Mouse (Mus musculus): ENCODE data around the gene Chaf1a. TPM values are rescaled to one million over a fixed set of nuclear protein-coding genes. Genes with fewer than 3 reads are reported as not detected.

The Chaf1a gene
- polyA plus RNA-seq, 1 experiment from 2014 or later = 25.0 TPM

DNA sequence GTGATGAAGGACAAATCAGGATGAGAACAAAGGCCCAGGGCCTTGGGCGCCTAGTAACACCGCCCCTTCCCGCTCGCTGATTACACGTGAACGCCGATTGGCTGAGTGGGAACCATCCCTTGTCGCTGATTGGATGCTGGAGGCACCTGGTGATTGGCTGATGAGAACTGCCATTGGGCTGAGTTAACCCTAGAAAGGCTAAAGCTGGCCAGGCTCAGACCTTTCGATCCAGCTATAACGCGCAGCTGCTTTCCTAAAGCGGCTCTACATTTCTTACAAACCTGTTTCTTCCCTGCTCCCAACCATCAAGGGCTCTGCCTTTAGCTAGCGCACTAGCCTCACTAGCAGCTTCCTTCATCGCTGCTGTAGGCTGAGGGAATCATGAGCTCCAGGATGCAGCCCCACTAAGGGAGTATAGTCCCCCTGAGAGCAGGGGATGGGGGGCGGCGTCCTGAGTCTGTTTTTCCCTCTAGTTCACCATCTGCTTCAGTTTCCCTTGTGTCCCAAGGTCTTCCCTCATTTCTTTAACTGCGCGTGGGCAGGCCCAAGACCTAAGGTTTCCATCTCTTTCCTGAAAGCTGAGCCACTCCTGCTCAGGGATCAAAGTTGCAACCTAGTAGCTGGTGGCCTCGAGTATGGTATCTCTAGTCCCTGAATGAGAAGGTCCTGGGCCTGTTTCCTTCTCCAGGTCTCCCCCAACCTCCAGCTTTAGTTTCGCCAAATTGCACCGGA is 31.7 kb upstream of the Chaf1a start:
- Histone ChIP-seq H3K27me3 (ENCODE audit: control insufficient read depth, insufficient read depth, low read length) (0 out of 2 replicates have a peak, but pooled peaks cover 2% of the 10 kb centered on the region), H3K4me1 (ENCODE audit: control insufficient read depth, insufficient read depth, low read length) (peaks cover 10% of the 10 kb centered on the region), H3K9ac (ENCODE audit: low read length) (peak overlapping the region; percentile 90), H3K4me2 (ENCODE audit: low read depth) (peak overlapping the region; percentile 98), H3K9me3 (ENCODE audit: control insufficient read depth, low read length) (no peaks in the 10 kb centered on the region), H3K27ac (ENCODE audit: low read depth, low read length) (peak overlapping the region; percentile 95), H3K4me3 (ENCODE audit: low read depth, low read length) (peak overlapping the region; percentile 85), H3K36me3 (ENCODE audit: control insufficient read depth, insufficient read depth, low read length) (peaks cover 12% of the 10 kb centered on the region; the same call in 1 of the 2 replicates)
- DNase-seq (ENCODE audit: low spot score) = peak; percentile 96
- ATAC-seq (ENCODE audit: insufficient read depth, low FRiP score, low TSS enrichment) = peak; percentile 94
- under 1% methylated on average over 21 of the region's 21 CpGs for WGBS

DNA sequence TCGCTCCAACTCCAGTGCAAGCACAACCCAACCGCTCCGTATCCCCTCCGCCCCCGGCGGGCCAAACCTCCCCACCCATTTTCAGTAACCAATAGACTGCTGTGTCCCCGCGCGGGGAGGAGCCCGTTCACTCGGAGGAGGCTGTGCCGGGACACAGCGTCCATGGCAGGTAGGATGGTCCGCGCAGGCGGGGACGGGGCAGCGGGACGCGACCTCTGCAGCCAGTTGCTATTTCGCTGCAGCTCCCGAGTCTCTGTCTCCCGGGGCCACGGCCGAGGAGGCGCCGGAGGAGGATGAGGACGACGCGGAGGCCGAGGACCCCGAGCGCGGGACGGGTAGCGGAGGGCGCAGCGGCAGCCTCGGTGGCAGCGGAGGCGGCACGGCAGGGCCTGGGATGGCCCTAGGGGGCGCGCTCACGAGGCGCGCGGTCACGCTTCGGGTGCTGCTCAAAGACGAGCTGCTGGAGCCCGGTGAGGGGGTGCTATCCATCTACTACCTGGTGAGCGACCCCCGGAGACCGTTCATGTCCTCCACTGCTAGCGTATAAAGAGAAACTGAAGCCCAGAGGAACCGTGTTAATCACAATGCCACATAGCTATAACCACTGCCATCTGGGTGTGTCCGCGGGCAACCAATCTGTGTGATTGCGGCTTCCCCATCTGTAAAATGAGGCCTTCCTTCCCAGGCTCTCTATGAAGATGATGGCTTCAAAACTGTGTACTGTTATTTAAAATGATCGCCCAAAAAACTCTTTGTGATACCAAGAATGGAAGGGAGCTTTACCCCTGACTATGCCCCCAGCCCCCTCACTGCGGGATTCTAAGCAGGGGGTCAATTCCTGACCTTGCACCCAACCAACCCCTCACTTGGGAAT is 30.9 kb upstream of the Chaf1a start:
- peak; percentile 84 for ATAC-seq (ENCODE audit: insufficient read depth, low FRiP score, low TSS enrichment)
- peak overlapping the region; percentile 98 for H3K4me2 ChIP-seq (ENCODE audit: low read depth)
- H3K4me1 ChIP-seq (ENCODE audit: control insufficient read depth, insufficient read depth, low read length) = peaks cover 10% of the 10 kb centered on the region
- peak overlapping the region; percentile 90 for H3K9ac ChIP-seq (ENCODE audit: low read length)
- peak overlapping the region; percentile 85 for H3K4me3 ChIP-seq (ENCODE audit: low read depth, low read length)
- H3K36me3 ChIP-seq (ENCODE audit: control insufficient read depth, insufficient read depth, low read length) = peaks cover 12% of the 10 kb centered on the region; the same call in 1 of the 2 replicates
- no peaks in the 10 kb centered on the region for H3K9me3 ChIP-seq (ENCODE audit: control insufficient read depth, low read length)
- peak overlapping the region; percentile 95 for H3K27ac ChIP-seq (ENCODE audit: low read depth, low read length)
- peak; percentile 93 for DNase-seq (ENCODE audit: low spot score)
- 0 out of 2 replicates have a peak, but pooled peaks cover 2% of the 10 kb centered on the region for H3K27me3 ChIP-seq (ENCODE audit: control insufficient read depth, insufficient read depth, low read length)
- WGBS = under 1% methylated on average over 61 of the region's 62 CpGs

DNA sequence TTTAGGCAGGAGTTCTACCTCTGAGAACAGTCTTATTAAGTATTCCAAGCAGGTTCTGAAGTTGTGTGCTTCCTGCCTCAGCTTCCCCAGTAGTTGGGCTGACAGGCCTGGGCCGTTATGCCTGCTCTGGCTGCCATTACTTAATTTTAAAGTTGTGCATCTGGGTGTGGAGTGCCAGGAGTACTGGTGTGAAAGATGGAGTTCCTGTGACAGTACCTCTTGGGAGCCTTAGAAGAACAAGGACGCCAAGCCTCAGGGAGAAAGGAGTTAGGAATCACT is 30.3 kb upstream of the Chaf1a start:
- ATAC-seq (ENCODE audit: insufficient read depth, low FRiP score, low TSS enrichment) = no peak
- 54% methylated on average over 2 of the region's 2 CpGs for whole genome bisulfite sequencing

DNA sequence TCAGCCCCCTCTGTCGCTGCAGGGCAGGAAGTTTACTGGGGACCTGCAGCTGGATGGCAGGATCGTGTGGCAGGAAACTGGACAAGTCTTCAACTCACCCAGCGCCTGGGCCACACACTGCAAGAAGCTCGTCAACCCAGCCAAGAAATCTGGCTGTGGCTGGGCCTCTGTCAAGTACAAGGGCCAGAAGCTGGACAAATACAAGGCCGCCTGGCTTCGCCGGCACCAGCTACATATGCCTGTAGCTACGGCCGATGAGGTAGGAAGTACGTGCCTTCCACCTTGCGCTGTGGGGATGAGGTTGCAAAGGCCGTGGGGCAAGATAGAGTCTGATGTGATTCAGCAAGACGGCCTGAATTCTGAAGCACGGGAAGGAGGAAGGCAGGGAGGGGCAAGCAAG is 30.0 kb upstream of the Chaf1a start:
- H3K27ac ChIP-seq (ENCODE audit: low read depth, low read length) = no peak overlapping the region
- WGBS = 69% methylated on average over 14 of the region's 14 CpGs

More for the DNA sequence above, 30.3 kb upstream of the Chaf1a start:
- Histone ChIP-seq H3K4me2 (ENCODE audit: low read depth) (peak overlapping the region; percentile 98), H3K9me3 (ENCODE audit: control insufficient read depth, low read length) (no peaks in the 10 kb centered on the region), H3K4me3 (ENCODE audit: low read depth, low read length) (peak overlapping the region; percentile 85), H3K36me3 (ENCODE audit: control insufficient read depth, insufficient read depth, low read length) (peaks cover 12% of the 10 kb centered on the region; the same call in 1 of the 2 replicates), H3K27ac (ENCODE audit: low read depth, low read length) (no peak overlapping the region), H3K4me1 (ENCODE audit: control insufficient read depth, insufficient read depth, low read length) (peaks cover 10% of the 10 kb centered on the region), H3K27me3 (ENCODE audit: control insufficient read depth, insufficient read depth, low read length) (0 out of 2 replicates have a peak, but pooled peaks cover 2% of the 10 kb centered on the region), H3K9ac (ENCODE audit: low read length) (peak overlapping the region; percentile 90)
- no peak for DNase-seq (ENCODE audit: low spot score)

DNA sequence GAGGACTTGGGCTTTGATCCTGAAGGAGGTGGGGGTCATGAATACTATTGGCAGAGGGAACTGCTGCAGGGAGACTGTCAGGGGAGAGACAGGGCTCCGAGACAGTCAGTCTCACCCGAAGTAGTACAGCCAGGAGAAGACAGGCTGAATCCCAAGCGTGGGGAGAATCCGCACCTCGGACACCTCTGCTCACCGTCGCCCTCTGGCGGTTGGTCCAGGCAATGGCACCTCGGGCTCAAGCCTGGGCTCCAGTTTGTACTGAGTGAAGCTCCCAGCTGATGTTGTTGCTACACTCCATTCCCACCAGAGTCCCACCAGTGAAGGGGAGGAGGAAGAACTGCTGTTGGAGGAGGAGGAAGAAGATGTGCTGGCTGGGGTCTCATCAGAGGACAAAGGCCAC is 29.6 kb upstream of the Chaf1a start:
- no peaks in the 10 kb centered on the region for H3K9me3 ChIP-seq (ENCODE audit: control insufficient read depth, low read length)
- WGBS = 6% methylated on average over 9 of the region's 9 CpGs
- no peak overlapping the region for H3K27ac ChIP-seq (ENCODE audit: low read depth, low read length)
- H3K4me3 ChIP-seq (ENCODE audit: low read depth, low read length) = 0 out of 2 replicates have a peak overlapping the region, but pooled peaks have one; percentile 85
- peak overlapping the region; percentile 98 for H3K4me2 ChIP-seq (ENCODE audit: low read depth)
- peak overlapping the region; percentile 90; the same call in 1 of the 2 replicates for H3K9ac ChIP-seq (ENCODE audit: low read length)
- 0 out of 2 replicates have a peak, but pooled peaks cover under 1% of the 10 kb centered on the region for H3K27me3 ChIP-seq (ENCODE audit: control insufficient read depth, insufficient read depth, low read length)
- peaks cover 15% of the 10 kb centered on the region for H3K36me3 ChIP-seq (ENCODE audit: control insufficient read depth, insufficient read depth, low read length)
- no peak for ATAC-seq (ENCODE audit: insufficient read depth, low FRiP score, low TSS enrichment)
- H3K4me1 ChIP-seq (ENCODE audit: control insufficient read depth, insufficient read depth, low read length) = peaks cover 10% of the 10 kb centered on the region
- peak; percentile 78 for DNase-seq (ENCODE audit: low spot score)

More for the DNA sequence above, 30.0 kb upstream of the Chaf1a start:
- Histone ChIP-seq H3K27me3 (ENCODE audit: control insufficient read depth, insufficient read depth, low read length) (0 out of 2 replicates have a peak, but pooled peaks cover 2% of the 10 kb centered on the region), H3K4me1 (ENCODE audit: control insufficient read depth, insufficient read depth, low read length) (peaks cover 10% of the 10 kb centered on the region), H3K4me2 (ENCODE audit: low read depth) (peak overlapping the region; percentile 98), H3K9ac (ENCODE audit: low read length) (peak overlapping the region; percentile 90), H3K4me3 (ENCODE audit: low read depth, low read length) (peak overlapping the region; percentile 85), H3K36me3 (ENCODE audit: control insufficient read depth, insufficient read depth, low read length) (peaks cover 15% of the 10 kb centered on the region), H3K9me3 (ENCODE audit: control insufficient read depth, low read length) (no peaks in the 10 kb centered on the region)
- ATAC-seq (ENCODE audit: insufficient read depth, low FRiP score, low TSS enrichment) (no peak), DNase-seq (ENCODE audit: low spot score) (no peak)

DNA sequence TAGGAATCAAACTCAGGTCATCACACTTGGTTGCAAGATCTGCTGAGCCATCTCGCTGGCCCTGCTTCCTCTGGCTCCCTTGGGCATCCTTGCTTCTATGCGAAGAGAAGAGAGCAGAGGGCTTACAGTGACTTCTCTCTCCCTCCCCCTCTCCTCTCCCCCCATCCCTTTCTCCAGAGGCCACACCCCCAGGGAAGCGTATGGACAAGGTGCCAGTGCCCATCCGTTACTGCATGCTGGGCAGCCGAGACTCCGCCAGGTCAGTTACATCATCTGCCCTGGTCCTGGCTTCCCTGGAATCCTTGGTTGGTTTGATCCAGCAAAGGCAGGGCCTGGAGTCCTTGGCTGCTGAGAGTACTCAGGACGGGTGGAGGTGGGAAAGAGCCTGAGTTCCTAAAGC is 28.8 kb upstream of the Chaf1a start:
- ATAC-seq (ENCODE audit: insufficient read depth, low FRiP score, low TSS enrichment) (no peak), DNase-seq (ENCODE audit: low spot score) (no peak)
- Histone ChIP-seq H3K4me3 (ENCODE audit: low read depth, low read length) (no peak overlapping the region), H3K4me1 (ENCODE audit: control insufficient read depth, insufficient read depth, low read length) (peaks cover 10% of the 10 kb centered on the region), H3K36me3 (ENCODE audit: control insufficient read depth, insufficient read depth, low read length) (peaks cover 23% of the 10 kb centered on the region), H3K9me3 (ENCODE audit: control insufficient read depth, low read length) (no peaks in the 10 kb centered on the region), H3K4me2 (ENCODE audit: low read depth) (no peak overlapping the region), H3K9ac (ENCODE audit: low read length) (no peak overlapping the region), H3K27me3 (ENCODE audit: control insufficient read depth, insufficient read depth, low read length) (no peaks in the 10 kb centered on the region), H3K27ac (ENCODE audit: low read depth, low read length) (no peak overlapping the region)
- 91% methylated on average over 7 of the region's 7 CpGs for WGBS

DNA sequence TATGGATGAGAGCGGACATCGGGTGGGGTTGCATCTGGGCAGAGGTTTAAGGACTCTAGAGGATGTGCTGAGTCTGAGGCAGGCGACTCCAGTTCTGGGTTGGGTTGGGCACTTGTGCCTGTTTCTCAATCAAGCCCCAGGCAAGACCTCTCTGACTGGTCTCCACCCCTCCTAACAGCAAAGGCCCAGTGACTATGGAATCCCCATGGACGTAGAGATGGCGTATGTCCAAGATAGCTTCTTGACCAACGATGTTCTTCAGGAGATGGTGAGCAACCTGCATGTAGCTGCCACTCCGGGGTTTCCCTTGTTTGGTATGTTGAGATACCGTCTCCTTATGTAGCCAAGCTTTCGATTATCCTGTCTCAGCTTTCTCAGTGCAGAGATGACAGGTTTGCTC is 24.9 kb upstream of the Chaf1a start:
- Histone ChIP-seq H3K27ac (ENCODE audit: low read depth, low read length) (no peak overlapping the region), H3K9me3 (ENCODE audit: control insufficient read depth, low read length) (no peaks in the 10 kb centered on the region), H3K9ac (ENCODE audit: low read length) (no peak overlapping the region), H3K27me3 (ENCODE audit: control insufficient read depth, insufficient read depth, low read length) (no peaks in the 10 kb centered on the region), H3K4me1 (ENCODE audit: control insufficient read depth, insufficient read depth, low read length) (peaks cover 3% of the 10 kb centered on the region), H3K36me3 (ENCODE audit: control insufficient read depth, insufficient read depth, low read length) (peaks cover 41% of the 10 kb centered on the region), H3K4me3 (ENCODE audit: low read depth, low read length) (no peak overlapping the region), H3K4me2 (ENCODE audit: low read depth) (no peak overlapping the region)
- ATAC-seq (ENCODE audit: insufficient read depth, low FRiP score, low TSS enrichment) (no peak), DNase-seq (ENCODE audit: low spot score) (no peak)
- 96% methylated on average over 9 of the region's 9 CpGs for WGBS

DNA sequence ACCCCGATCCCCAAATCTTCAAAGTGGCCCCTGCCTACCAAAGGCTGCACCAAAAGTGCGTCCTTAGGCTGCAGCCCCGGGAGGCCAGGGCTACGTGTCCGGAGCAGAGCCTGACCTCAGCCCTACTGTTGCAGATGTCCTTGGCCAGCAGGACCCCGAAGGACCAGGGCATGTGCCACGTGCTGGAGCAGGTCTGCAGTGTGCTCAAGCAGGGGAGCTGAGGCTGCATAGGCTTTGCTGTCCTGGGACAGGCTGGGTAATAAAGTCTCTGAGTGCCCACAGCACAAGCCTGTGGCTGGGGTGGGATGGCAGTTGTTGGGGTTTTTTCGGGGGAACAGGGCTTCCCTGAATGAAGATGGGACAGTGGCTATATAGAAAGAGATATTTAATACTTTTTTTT is 23.9 kb upstream of the Chaf1a start:
- H3K4me2 ChIP-seq (ENCODE audit: low read depth) = no peak overlapping the region
- no peaks in the 10 kb centered on the region for H3K9me3 ChIP-seq (ENCODE audit: control insufficient read depth, low read length)
- peaks cover 41% of the 10 kb centered on the region for H3K36me3 ChIP-seq (ENCODE audit: control insufficient read depth, insufficient read depth, low read length)
- 86% methylated on average over 8 of the region's 8 CpGs for WGBS
- DNase-seq (ENCODE audit: low spot score) (no peak), ATAC-seq (ENCODE audit: insufficient read depth, low FRiP score, low TSS enrichment) (no peak)
- H3K4me3 ChIP-seq (ENCODE audit: low read depth, low read length) = no peak overlapping the region
- no peak overlapping the region for H3K27ac ChIP-seq (ENCODE audit: low read depth, low read length)
- no peaks in the 10 kb centered on the region for H3K4me1 ChIP-seq (ENCODE audit: control insufficient read depth, insufficient read depth, low read length)
- H3K9ac ChIP-seq (ENCODE audit: low read length) = no peak overlapping the region
- H3K27me3 ChIP-seq (ENCODE audit: control insufficient read depth, insufficient read depth, low read length) = no peaks in the 10 kb centered on the region
